Mouse (Mus musculus) liver, embryonic 14.5 days (tissue): Measurements from ENCODE around the gene Naa40. TPM values are rescaled to one million over a fixed set of nuclear protein-coding genes. Genes with fewer than 3 reads are reported as not detected.

Source experiments
- ATAC-seq: fragments of 200-750 bp; cut with Nextera tagmentation; 2 replicates; pipeline ENCODE4 v1.8.0; 2017; ENCODE audit warnings: moderate number of reproducible peaks, mild to moderate bottlenecking, moderate library complexity; ENCODE audit not compliant: insufficient read depth
- DNase-seq, 3 experiments: peaks; one replicate each; pipeline ENCODE4 v3.0.0-alpha.2; 2012 to 2013; ENCODE audit warnings: low read depth in 3 of 3, low spot score in 3 of 3
- H3K27ac ChIP-seq: fragments of 300-500 bp; sonication (generic); 2 replicates; pipeline ENCODE4 v1.5.1; 2014; ENCODE audit warnings: moderate library complexity, mild to moderate bottlenecking, control low read depth, inconsistent platforms
- H3K27me3 ChIP-seq: fragments of 300-500 bp; sonication (generic); 2 replicates; pipeline ENCODE4 v1.6.1; 2014; ENCODE audit warnings: mild to moderate bottlenecking, low read length, moderate library complexity; ENCODE audit not compliant: control insufficient read depth, insufficient read depth
- H3K36me3 ChIP-seq: fragments of 300-500 bp; sonication (generic); replicated peaks from 2 replicates; pipeline ENCODE4 v1.6.1; 2014; ENCODE audit warnings: low read depth; ENCODE audit not compliant: control insufficient read depth, insufficient read depth
- H3K4me1 ChIP-seq, 2 experiments: fragments of 200-500 bp in 1 of 2; fragments of 300-500 bp in 1 of 2; sonication (generic) in 1 of 2; replicated peaks; 2 replicates each; pipeline ENCODE4 v1.6.1; 2012 to 2014; ENCODE audit warnings: antibody characterized with exemption in 1 of 2, inconsistent platforms in 1 of 2, low read length in 1 of 2; ENCODE audit not compliant: control insufficient read depth in 2 of 2, insufficient read depth in 2 of 2
- H3K4me2 ChIP-seq: fragments of 300-500 bp; sonication (generic); 2 replicates; pipeline ENCODE4 v1.6.1; 2014; ENCODE audit warnings: low read depth, mild to moderate bottlenecking, control low read depth, moderate library complexity
- H3K4me3 ChIP-seq, 2 experiments: fragments of 200-500 bp in 1 of 2; fragments of 300-500 bp in 1 of 2; sonication (generic) in 1 of 2; 2 replicates each; pipeline ENCODE4 v1.5.1; 2012 to 2014; ENCODE audit warnings: low read depth in 2 of 2, low read length in 2 of 2, mild to moderate bottlenecking in 2 of 2, control low read depth in 1 of 2, inconsistent platforms in 1 of 2, moderate library complexity in 1 of 2; ENCODE audit not compliant: insufficient read depth in 1 of 2
- H3K9ac ChIP-seq: fragments of 300-500 bp; sonication (generic); replicated peaks from 2 replicates; pipeline ENCODE4 v1.6.1; 2014; ENCODE audit warnings: mild to moderate bottlenecking, control low read depth, moderate library complexity
- H3K9me3 ChIP-seq: fragments of 300-500 bp; sonication (generic); 2 replicates; pipeline ENCODE4 v1.6.1; 2016; ENCODE audit warnings: low read length, mixed read lengths; ENCODE audit not compliant: control insufficient read depth
- CTCF ChIP-seq: IDR thresholded peaks from 2 replicates; pipeline ENCODE4 v1.5.1; 2016; ENCODE audit warnings: antibody characterized with exemption, low read depth, control low read depth
- EP300 ChIP-seq: IDR thresholded peaks from 2 replicates; pipeline ENCODE4 v1.6.1; 2016; ENCODE audit warnings: antibody characterized with exemption, low read depth
- WGBS: fragments of 180-500 bp; shearing (Covaris S2); extraction: QIAGEN DNeasy Blood & Tissue Kit; methylation state at CpG from one replicate; pipeline ENCODE4 v1.1.7; 2014; ENCODE audit not compliant: insufficient replicate concordance; 5-methylcytosine and 5-hydroxymethylcytosine counted together
- polyA plus RNA-seq, 2 experiments: library from polyadenylated mRNA; depleted of rRNA in 1 of 2; stranded (reverse) in 1 of 2; unstranded in 1 of 2; fragments of >200 nt; fragmentation: Nextera tagmentation in 1 of 2; extraction: Ambion mirVana in 1 of 2; gene quantifications; 2 replicates each; pipeline versions ENCODE4 v1.2.1 to v1.2.3; 2012 to 2014

Gene Naa40
- polyA plus RNA-seq, 2 experiments: 18.0 to 23.1 TPM

GRCm38 (mm10) chr19:7280557-7281330 lies 39.8 kb upstream of the Naa40 start:
- Histone ChIP-seq H3K4me3 (no peak overlapping the region), H3K4me2 (no peak overlapping the region)
- WGBS: 83% methylated on average over 18 of the region's 18 CpGs

GRCm38 (mm10) chr19:7279114-7279513 lies 38.1 kb upstream of the Naa40 start:
- peaks cover 24% of the 10 kb centered on the region for H3K36me3 ChIP-seq
- H3K9me3 ChIP-seq: no peaks in the 10 kb centered on the region
- no peak overlapping the region for H3K27ac ChIP-seq
- H3K4me2 ChIP-seq: no peak overlapping the region
- H3K4me3 ChIP-seq: no peak overlapping the region
- no peak for DNase-seq
- no peaks in the 10 kb centered on the region for H3K4me1 ChIP-seq
- TF ChIP-seq CTCF (peak; percentile 74), EP300 (no peak)
- 64% methylated on average over 6 of the region's 6 CpGs for WGBS
- no peaks in the 10 kb centered on the region for H3K27me3 ChIP-seq
- ATAC-seq: no peak
- H3K9ac ChIP-seq: no peak overlapping the region

More at GRCm38 (mm10) chr19:7280557-7281330, 39.8 kb upstream of the Naa40 start:
- Histone ChIP-seq H3K27ac (no peak overlapping the region), H3K36me3 (peaks cover 38% of the 10 kb centered on the region), H3K9ac (no peak overlapping the region), H3K27me3 (no peaks in the 10 kb centered on the region), H3K9me3 (no peaks in the 10 kb centered on the region), H3K4me1 (no peaks in the 10 kb centered on the region)
- DNase-seq (no peak), ATAC-seq (no peak)
- TF ChIP-seq CTCF: no peak
- TF ChIP-seq EP300: no peak

- Histone ChIP-seq H3K27me3 (no peaks in the 10 kb centered on the region), H3K4me2 (no peak overlapping the region), H3K9ac (no peak overlapping the region), H3K9me3 (no peaks in the 10 kb centered on the region), H3K4me3 (no peak overlapping the region), H3K36me3 (peaks cover 22% of the 10 kb centered on the region), H3K4me1 (no peaks in the 10 kb centered on the region), H3K27ac (no peak overlapping the region)
- no peak for DNase-seq
- TF ChIP-seq CTCF (no peak), EP300 (no peak)
- no peak for ATAC-seq
- WGBS: 71% methylated on average over 6 of the region's 6 CpGs
Measured at GRCm38 (mm10) chr19:7278200-7278906, 37.4 kb upstream of the Naa40 start.

GRCm38 (mm10) chr19:7276796-7277195 lies 35.8 kb upstream of the Naa40 start:
- no peak for TF ChIP-seq EP300
- TF ChIP-seq CTCF: no peak
- no peak for DNase-seq
- Histone ChIP-seq H3K4me1 (no peaks in the 10 kb centered on the region), H3K4me2 (no peak overlapping the region), H3K27me3 (no peaks in the 10 kb centered on the region), H3K9ac (no peak overlapping the region), H3K9me3 (no peaks in the 10 kb centered on the region), H3K27ac (no peak overlapping the region), H3K36me3 (peaks cover 8% of the 10 kb centered on the region), H3K4me3 (no peak overlapping the region)
- 86% methylated on average over 7 of the region's 7 CpGs for WGBS
- ATAC-seq: no peak

GRCm38 (mm10) chr19:7276053-7276659 lies 35.2 kb upstream of the Naa40 start:
- Histone ChIP-seq H3K4me1 (no peaks in the 10 kb centered on the region), H3K4me3 (no peak overlapping the region), H3K36me3 (peaks cover 3% of the 10 kb centered on the region; the same call in 1 of the 2 replicates), H3K9ac (no peak overlapping the region), H3K4me2 (no peak overlapping the region), H3K9me3 (no peaks in the 10 kb centered on the region), H3K27ac (no peak overlapping the region), H3K27me3 (no peaks in the 10 kb centered on the region)
- no peak for ATAC-seq
- DNase-seq: no peak
- TF ChIP-seq EP300: no peak
- no peak for TF ChIP-seq CTCF
- 76% methylated on average over 7 of the region's 7 CpGs for WGBS
